Mouse (Mus musculus) liver, embryonic 12.5 days (tissue): ENCODE results near the gene Hamp. TPM values are rescaled to one million over a fixed set of nuclear protein-coding genes. Genes with fewer than 3 reads are reported as not detected.
"Not testable (repeated sequence)": the region's sequence is repeated elsewhere in the genome, so short reads cannot be mapped to it uniquely, and the experiment has no call there.

Experiments
- ATAC-seq: fragments of 200-750 bp; cut with Nextera tagmentation; 2 replicates; pipeline ENCODE4 v1.8.0; 2017; ENCODE audit warnings: moderate number of reproducible peaks, mild to moderate bottlenecking, moderate library complexity
- H3K27ac ChIP-seq: fragments of 300-500 bp; sonication (generic); 2 replicates; pipeline ENCODE4 v1.5.1; 2016; ENCODE audit warnings: mild to moderate bottlenecking
- H3K27me3 ChIP-seq: fragments of 300-500 bp; sonication (generic); replicated peaks from 2 replicates; pipeline ENCODE4 v1.6.1; 2016; ENCODE audit warnings: mild to moderate bottlenecking, moderate library complexity
- H3K36me3 ChIP-seq: fragments of 300-500 bp; sonication (generic); 2 replicates; pipeline ENCODE4 v1.6.1; 2016; ENCODE audit warnings: mild to moderate bottlenecking, moderate library complexity
- H3K4me1 ChIP-seq: fragments of 300-500 bp; sonication (generic); 2 replicates; pipeline ENCODE4 v1.6.1; 2016
- H3K4me2 ChIP-seq: fragments of 300-500 bp; sonication (generic); 2 replicates; pipeline ENCODE4 v1.6.1; 2016; ENCODE audit warnings: mild to moderate bottlenecking, moderate library complexity
- H3K4me3 ChIP-seq: fragments of 300-500 bp; sonication (generic); 2 replicates; pipeline ENCODE4 v1.5.1; 2016; ENCODE audit warnings: mild to moderate bottlenecking, moderate library complexity
- H3K9ac ChIP-seq: fragments of 300-500 bp; sonication (generic); 2 replicates; pipeline ENCODE4 v1.6.1; 2016; ENCODE audit warnings: mild to moderate bottlenecking, moderate library complexity
- H3K9me3 ChIP-seq: fragments of 300-500 bp; sonication (generic); replicated peaks from 2 replicates; pipeline ENCODE4 v1.6.1; 2016; ENCODE audit warnings: mild to moderate bottlenecking, moderate library complexity
- WGBS: fragments of 180-500 bp; shearing (Covaris S2); methylation state at CpG from one replicate; pipeline ENCODE4 v1.1.7; 2016; ENCODE audit not compliant: insufficient replicate concordance; 5-methylcytosine and 5-hydroxymethylcytosine counted together
- polyA plus RNA-seq: library from polyadenylated mRNA; unstranded; fragments of >200 nt; fragmentation: Nextera tagmentation; extraction: Ambion mirVana; gene quantifications from 2 replicates; pipeline ENCODE4 v1.2.1, GENCODE M21; 2016

The Hamp gene
- polyA plus RNA-seq, 1 experiment from 2014 or later = not detected

- no peaks in the 10 kb centered on the region for H3K36me3 ChIP-seq
- no peak for ATAC-seq
- no peak overlapping the region for H3K4me3 ChIP-seq
- no peak overlapping the region for H3K4me2 ChIP-seq
- H3K27ac ChIP-seq = no peak overlapping the region
- peaks cover 7% of the 10 kb centered on the region; the same call in 1 of the 2 replicates for H3K27me3 ChIP-seq
- no peaks in the 10 kb centered on the region for H3K4me1 ChIP-seq
- WGBS = 40% methylated on average over 3 of the region's 3 CpGs
- H3K9ac ChIP-seq = no peak overlapping the region
- no peaks in the 10 kb centered on the region for H3K9me3 ChIP-seq
Measured at GRCm38 (mm10) chr7:30924071-30924470, 19.8 kb downstream of the Hamp start.

DNA sequence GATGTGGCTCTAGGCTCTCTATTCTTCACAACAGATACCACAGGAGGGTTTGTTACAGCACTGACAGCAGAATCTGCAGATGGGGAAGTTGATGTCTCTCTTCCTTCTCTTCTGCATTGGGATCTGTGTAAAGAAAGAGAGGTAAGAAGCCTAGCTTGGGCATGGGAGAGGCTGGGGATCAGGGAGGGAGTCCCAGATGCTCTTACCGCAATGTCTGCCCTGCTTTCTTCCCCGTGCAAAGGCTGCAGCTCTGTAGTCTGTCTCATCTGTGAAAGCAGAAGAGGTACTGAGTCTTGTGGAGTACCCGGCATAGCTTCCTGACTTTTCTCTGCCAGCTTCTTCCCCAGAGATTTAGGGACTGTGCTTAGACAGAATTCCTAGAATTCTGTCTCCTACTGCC is 21.3 kb downstream of the Hamp start:
- ATAC-seq, H3K27me3 ChIP-seq, H3K4me3 ChIP-seq, H3K36me3 ChIP-seq, H3K27ac ChIP-seq, H3K4me2 ChIP-seq, H3K9ac ChIP-seq, H3K4me1 ChIP-seq, H3K9me3 ChIP-seq: not testable (repeated sequence)
- WGBS = 31% methylated on average over 3 of the region's 3 CpGs

DNA sequence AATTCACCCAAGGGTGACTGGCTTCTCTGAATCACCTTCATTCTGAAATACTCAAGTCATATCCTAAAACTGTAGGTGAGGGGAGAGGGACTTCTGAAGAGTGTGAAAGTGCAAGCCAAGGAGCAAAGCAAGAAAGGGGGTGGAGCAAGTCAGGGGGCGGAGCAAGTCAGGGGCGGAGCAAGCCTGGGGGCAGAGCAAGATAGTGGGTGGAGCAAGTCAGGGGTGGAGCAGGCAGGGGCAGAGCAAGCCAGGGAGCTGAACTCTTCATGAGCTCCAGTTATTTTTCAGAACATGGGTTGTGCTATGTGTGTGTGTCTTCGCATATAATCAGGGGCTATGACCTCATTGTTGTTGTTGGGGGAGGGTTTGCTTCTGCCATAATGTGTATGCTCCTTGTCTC is 23.6 kb downstream of the Hamp start:
- WGBS = 38% methylated on average over 3 of the region's 3 CpGs
- ATAC-seq = peak; percentile 46; the same call in 1 of the 2 replicates
- H3K9ac ChIP-seq = no peak overlapping the region
- peaks cover 12% of the 10 kb centered on the region for H3K27me3 ChIP-seq
- no peak overlapping the region for H3K4me3 ChIP-seq
- no peaks in the 10 kb centered on the region for H3K36me3 ChIP-seq
- H3K4me1 ChIP-seq = no peaks in the 10 kb centered on the region
- no peak overlapping the region for H3K27ac ChIP-seq
- H3K4me2 ChIP-seq = no peak overlapping the region
- no peaks in the 10 kb centered on the region for H3K9me3 ChIP-seq

DNA sequence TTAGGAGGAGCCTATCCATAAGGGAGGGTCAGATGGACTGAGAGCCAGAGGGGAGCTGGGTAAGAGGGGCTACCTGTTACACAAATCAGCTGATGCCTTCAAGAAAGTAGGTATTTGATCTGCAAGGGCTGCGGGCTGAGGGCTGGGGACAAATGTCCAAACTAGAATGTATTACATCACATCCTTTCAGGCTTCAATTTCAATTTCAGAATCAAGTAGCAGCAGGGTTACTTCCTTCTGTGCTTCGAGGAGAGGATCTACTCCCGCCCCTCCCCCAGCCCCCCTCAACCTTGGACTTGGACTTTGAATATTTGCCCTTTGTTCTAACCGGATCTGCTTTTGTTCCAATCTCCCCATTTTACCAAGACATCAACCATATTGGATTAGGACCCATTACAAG is 26.6 kb downstream of the Hamp start:
- Histone ChIP-seq H3K9me3 (no peaks in the 10 kb centered on the region), H3K36me3 (no peaks in the 10 kb centered on the region), H3K27me3 (peaks cover 8% of the 10 kb centered on the region; the same call in 1 of the 2 replicates), H3K4me2 (no peak overlapping the region), H3K27ac (no peak overlapping the region), H3K4me1 (no peaks in the 10 kb centered on the region), H3K9ac (no peak overlapping the region), H3K4me3 (no peak overlapping the region)
- ATAC-seq = no peak
- 31% methylated on average over 4 of the region's 4 CpGs for WGBS

DNA sequence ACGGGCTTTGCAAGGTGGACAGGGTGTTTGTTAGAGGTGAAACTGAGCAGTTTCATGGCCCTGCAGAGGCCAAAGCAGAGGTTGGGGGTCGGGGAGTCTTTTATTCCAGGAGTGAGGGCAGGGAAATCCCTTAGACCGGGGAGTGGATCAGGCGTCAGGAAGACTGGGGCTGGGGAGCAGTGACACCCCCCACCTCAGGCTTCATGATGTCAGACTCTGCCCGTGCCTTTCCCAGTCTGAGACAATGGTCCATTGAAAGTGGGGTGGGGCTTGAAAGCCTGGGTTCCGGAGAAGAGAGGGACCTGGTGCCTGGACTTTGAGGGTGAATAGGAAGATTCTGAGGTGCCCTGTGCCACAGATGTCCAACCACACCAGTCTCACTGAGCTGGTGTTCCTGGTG is 27.1 kb downstream of the Hamp start:
- ATAC-seq = no peak
- Histone ChIP-seq H3K4me1 (no peaks in the 10 kb centered on the region), H3K36me3 (no peaks in the 10 kb centered on the region), H3K27ac (no peak overlapping the region), H3K4me3 (no peak overlapping the region), H3K9ac (no peak overlapping the region), H3K4me2 (no peak overlapping the region), H3K9me3 (no peaks in the 10 kb centered on the region), H3K27me3 (peaks cover 9% of the 10 kb centered on the region; the same call in 1 of the 2 replicates)
- WGBS = 29% methylated on average over 6 of the region's 6 CpGs

DNA sequence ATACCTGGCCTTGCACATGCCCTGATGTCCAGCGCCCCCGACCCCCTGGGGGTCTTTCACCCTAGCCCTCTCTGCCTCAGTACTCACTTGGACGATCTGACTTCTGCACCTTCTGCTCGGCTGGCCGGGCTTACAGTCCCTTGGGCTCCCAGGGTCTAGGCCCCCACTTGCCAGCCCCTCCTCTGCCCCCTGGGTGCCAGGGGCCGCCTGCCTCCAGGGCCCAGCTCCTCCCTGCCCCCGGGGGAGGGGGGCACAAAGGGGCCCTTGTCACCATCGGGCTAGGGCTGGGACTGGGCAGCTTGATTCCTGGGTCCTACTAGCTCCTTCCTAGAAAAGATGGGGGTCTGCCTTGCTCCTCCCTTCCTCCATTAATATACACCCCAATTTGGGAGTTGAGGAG is 29.1 kb downstream of the Hamp start, which contains the start of gene Mag:
Gene Mag, minus strand, starts transcription at position 142 of the 400 bp plus-strand sequence.
- H3K27ac ChIP-seq = no peak within 1 kb of the TSS
- 59% methylated on average over 8 of the region's 8 CpGs for WGBS
- peaks cover 9% of the 10 kb centered on the region; the same call in 1 of the 2 replicates for H3K27me3 ChIP-seq
- ATAC-seq = no peak
- H3K9ac ChIP-seq = no peak within 1 kb of the TSS
- H3K36me3 ChIP-seq = no peaks in the 10 kb centered on the region
- H3K4me3 ChIP-seq = no peak within 1 kb of the TSS
- H3K4me2 ChIP-seq = no peak within 1 kb of the TSS
- H3K9me3 ChIP-seq = no peaks in the 10 kb centered on the region
- no peaks in the 10 kb centered on the region for H3K4me1 ChIP-seq

DNA sequence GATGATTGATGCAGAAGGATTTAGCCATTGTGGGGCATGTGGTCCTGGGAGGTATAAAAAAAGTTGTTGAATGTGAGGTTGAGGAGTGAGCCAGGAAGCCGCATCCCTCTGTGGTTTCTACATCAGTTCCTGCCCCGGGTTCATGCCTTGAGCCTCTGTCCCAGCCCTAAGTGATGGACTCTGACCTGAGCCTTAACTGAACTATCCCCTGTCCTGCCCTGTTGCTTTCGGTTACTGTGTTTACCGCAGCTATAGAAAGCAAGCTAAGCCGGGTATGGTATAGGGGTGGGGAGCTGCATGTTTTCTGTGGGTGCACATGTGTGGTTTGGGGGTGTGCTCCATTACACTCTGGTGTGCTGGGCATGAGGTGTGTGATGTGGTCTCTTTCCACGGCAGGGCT is 34.1 kb downstream of the Hamp start:
- H3K36me3 ChIP-seq = no peaks in the 10 kb centered on the region
- H3K27me3 ChIP-seq = peaks cover 36% of the 10 kb centered on the region
- no peak overlapping the region for H3K9ac ChIP-seq
- no peak overlapping the region for H3K4me3 ChIP-seq
- WGBS = 44% methylated on average over 6 of the region's 6 CpGs
- no peaks in the 10 kb centered on the region for H3K9me3 ChIP-seq
- ATAC-seq = no peak
- H3K27ac ChIP-seq = no peak overlapping the region
- peaks cover 12% of the 10 kb centered on the region for H3K4me1 ChIP-seq
- H3K4me2 ChIP-seq = no peak overlapping the region

DNA sequence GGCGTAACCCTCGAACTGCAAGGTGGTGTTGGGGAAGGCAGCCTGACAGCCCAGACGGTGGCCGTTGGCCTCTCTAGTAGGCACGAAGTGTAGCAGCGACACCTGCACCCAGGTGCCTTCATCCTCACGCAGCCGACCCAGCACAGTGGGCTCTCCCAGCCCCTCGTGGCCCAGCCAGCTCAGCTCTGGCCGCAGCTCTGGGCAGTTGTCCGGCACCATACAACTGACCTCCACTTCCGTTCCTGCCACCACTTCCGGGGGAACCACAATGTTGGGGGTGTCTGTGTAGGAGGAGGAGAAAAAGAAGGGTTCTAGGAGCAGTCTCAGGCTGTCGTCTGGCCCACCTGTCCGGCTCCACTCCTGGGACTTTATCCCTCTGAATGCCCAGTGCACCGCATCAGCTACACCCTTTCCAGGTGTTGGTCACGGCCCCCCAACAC is 34.8 kb downstream of the Hamp start:
- Histone ChIP-seq H3K4me1 (peaks cover 12% of the 10 kb centered on the region), H3K4me2 (peak overlapping the region; percentile 52), H3K9me3 (no peaks in the 10 kb centered on the region), H3K27ac (no peak overlapping the region), H3K4me3 (peak overlapping the region; percentile 19; the same call in 1 of the 2 replicates), H3K9ac (no peak overlapping the region), H3K27me3 (peaks cover 36% of the 10 kb centered on the region), H3K36me3 (no peaks in the 10 kb centered on the region)
- 21% methylated on average over 17 of the region's 17 CpGs for WGBS
- no peak; the same call in 1 of the 2 replicates for ATAC-seq

DNA sequence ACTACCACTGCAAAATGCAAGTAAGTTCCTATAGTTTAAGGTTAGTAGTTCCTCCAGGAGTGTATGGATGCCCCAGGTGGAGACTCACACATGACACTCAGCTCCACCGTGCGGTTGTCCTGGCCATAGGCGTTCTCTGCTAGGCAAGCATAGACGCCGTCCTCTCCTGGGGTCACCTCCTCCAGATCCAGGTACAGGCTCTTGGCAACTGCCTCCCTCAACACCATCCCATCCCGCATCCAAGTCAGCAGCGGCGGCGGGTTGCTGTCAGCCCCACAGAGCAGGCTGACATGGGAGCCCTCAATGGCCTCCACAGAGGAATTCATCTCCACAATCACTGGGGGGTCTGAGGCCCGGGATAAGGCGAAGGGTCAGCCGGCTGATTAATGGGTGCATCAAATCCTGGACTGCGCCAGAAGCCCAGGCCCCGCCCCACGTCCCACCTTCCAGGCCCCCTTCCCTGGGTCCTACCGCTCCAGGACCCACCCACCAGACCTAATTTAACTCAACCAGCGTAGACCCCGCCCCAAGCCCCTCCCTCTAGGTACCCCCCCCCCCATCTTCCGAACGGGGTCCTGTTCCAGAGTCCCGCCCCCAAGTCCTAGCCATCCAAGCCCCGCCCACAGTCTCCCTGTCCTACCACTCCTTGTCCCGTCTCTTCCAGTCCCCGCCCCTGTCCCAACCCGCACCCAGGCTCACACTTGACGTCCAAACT is 35.4 kb downstream of the Hamp start:
- H3K4me2 ChIP-seq = peak overlapping the region; percentile 52
- no peak overlapping the region for H3K9ac ChIP-seq
- no peaks in the 10 kb centered on the region for H3K36me3 ChIP-seq
- 4% methylated on average over 26 of the region's 26 CpGs for WGBS
- H3K4me1 ChIP-seq = peaks cover 12% of the 10 kb centered on the region
- peak overlapping the region; percentile 19; the same call in 1 of the 2 replicates for H3K4me3 ChIP-seq
- no peak overlapping the region for H3K27ac ChIP-seq
- peak; percentile 59 for ATAC-seq
- peaks cover 36% of the 10 kb centered on the region for H3K27me3 ChIP-seq
- no peaks in the 10 kb centered on the region for H3K9me3 ChIP-seq

- 38% methylated on average over 4 of the region's 4 CpGs for WGBS
- Histone ChIP-seq H3K27me3 (peaks cover 27% of the 10 kb centered on the region), H3K9ac (no peak overlapping the region), H3K4me3 (no peak overlapping the region), H3K36me3 (no peaks in the 10 kb centered on the region), H3K4me2 (no peak overlapping the region), H3K4me1 (peaks cover 9% of the 10 kb centered on the region), H3K9me3 (no peaks in the 10 kb centered on the region), H3K27ac (no peak overlapping the region)
- no peak for ATAC-seq
Measured at GRCm38 (mm10) chr7:30904042-30904441, 39.8 kb downstream of the Hamp start.

GRCm38 (mm10) chr7:30895217-30895616 is 48.6 kb downstream of the Hamp start:
- H3K27ac ChIP-seq = no peak overlapping the region
- ATAC-seq = no peak; the same call in 1 of the 2 replicates

DNA sequence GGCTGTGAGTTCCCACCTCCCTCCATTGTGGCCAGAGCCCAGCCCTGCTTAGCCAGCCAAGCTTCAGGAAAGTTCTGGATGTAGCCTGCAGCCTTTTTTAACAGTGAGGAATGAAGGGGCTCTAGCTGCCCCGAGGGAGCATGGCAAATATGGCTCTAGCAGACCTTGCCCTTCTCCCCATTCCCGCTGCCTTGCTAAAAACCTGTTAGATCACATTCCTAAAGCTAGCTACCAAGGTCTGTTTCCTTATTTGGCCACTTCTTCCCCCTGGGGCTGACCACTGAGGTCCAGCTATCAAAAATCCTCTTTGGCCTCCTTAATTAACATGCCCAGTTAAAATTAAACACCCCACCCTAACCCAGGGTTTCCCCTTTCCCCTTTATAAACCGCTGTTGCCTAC is 51.3 kb downstream of the Hamp start:
- Histone ChIP-seq H3K9me3 (no peaks in the 10 kb centered on the region), H3K4me2 (no peak overlapping the region), H3K27ac (no peak overlapping the region), H3K27me3 (no peaks in the 10 kb centered on the region), H3K36me3 (no peaks in the 10 kb centered on the region), H3K4me1 (no peaks in the 10 kb centered on the region), H3K4me3 (no peak overlapping the region), H3K9ac (no peak overlapping the region)
- WGBS = 44% methylated on average over 3 of the region's 3 CpGs
- ATAC-seq = no peak

More at GRCm38 (mm10) chr7:30895217-30895616, 48.6 kb downstream of the Hamp start:
- H3K27me3 ChIP-seq = no peaks in the 10 kb centered on the region
- H3K36me3 ChIP-seq = no peaks in the 10 kb centered on the region
- H3K9ac ChIP-seq = no peak overlapping the region
- H3K4me2 ChIP-seq = no peak overlapping the region
- no peak overlapping the region for H3K4me3 ChIP-seq
- no peaks in the 10 kb centered on the region for H3K4me1 ChIP-seq
- WGBS = 58% methylated on average over 3 of the region's 3 CpGs
- no peaks in the 10 kb centered on the region for H3K9me3 ChIP-seq
